Mouse (Mus musculus) ovary, postnatal 14 days (tissue): ENCODE measurements around the gene Khsrp.
"Not testable (repeated sequence)": the region's sequence is repeated elsewhere in the genome, so short reads cannot be mapped to it uniquely, and the experiment has no call there.

ENCODE experiments used
- DNase-seq: peaks from one replicate; pipeline ENCODE4 v3.0.0; 2022; ENCODE audit warnings: low spot score

Gene Khsrp

GRCm38 (mm10) chr17:57030931-57031660 is at the start of gene Khsrp:
Gene Khsrp (minus strand): TSS chr17:57031522.
- peak; percentile 33 for DNase-seq

DNA sequence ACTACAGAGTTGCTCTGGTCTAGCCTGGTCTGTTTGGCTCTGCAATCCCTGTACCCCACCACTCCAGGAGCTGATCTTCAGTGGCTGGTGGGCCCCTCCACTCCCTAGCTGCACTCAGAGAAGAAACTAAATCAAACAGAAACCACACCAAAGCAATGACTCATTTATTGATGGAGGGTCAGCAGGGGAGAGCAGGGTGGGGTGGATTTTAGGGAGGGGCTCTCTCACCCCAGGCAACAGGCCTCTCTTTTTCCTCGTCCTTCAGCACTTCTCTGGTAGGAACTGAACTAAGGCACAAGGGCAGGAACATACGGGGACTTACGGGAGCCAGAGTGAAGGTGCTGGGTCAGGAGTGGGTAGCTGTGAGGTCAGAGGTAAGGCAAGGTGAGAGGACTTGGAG is 48.6 kb upstream of the Khsrp start:
- DNase-seq = no peak

GRCm38 (mm10) chr17:57078336-57078735 is 47.0 kb upstream of the Khsrp start, which contains the start of gene Dennd1c:
Gene Dennd1c (minus strand): TSS chr17:57078514.
- no peak for DNase-seq

DNA sequence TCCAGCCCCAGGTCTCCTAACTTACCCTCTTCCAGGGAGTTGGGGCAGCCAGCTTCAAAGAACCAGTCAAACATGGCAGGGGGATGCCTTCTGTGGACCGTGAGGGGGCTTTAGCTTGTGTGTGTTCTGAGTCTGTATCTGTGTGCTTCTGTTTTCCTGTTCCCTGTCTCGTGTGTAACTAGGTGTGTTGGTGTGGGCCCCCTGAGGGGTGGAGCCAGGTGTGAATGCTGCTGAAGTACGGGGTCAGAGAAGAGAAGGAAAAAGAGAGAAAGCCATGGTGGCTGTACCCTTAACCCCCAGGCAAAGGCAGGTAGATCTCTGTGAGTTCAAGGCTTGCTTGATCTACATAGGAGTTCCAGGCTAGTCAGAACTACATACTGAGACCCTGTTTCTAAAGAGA is 45.6 kb upstream of the Khsrp start:
- no peak for DNase-seq

DNA sequence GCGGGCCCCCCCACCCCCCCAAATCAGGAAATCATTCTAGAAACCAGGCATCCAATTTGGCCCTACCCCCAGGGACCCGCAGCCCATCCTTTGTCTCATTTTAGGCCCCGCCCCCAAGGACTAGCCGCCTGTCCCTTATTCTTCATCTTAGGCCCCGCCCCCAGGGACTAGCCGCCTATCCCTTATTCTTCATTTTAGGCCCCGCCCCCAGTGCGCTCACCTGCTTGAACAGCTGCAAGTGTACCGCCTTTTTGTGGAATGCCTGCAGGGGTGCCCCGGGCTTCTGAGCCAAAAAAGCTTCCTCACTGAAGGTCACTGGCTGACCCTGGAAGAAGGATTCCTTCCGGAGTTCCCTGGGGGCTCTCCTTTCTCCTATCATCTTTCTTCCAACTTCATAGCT is 39.4 kb upstream of the Khsrp start:
- DNase-seq = no peak

DNA sequence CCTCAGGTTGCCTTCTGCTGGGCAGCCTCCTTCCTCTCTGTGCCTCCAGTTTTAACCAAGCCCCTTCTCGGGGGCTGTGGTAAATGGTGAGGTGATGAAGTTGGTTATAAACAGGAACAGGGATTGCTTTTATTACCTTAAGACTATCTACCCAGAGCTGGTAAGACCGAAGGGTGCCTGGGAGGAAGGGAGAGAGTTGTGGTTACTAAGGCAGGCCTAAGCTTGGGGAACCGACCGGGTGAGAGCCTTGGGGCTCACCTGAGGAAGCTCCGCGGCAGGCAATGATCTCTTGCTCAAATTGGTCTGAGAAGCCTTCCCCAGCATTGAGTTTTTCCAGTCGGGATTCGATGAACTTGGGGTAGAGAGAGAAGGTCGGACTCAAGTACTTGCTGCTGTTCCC is 39.0 kb upstream of the Khsrp start:
- no peak for DNase-seq

DNA sequence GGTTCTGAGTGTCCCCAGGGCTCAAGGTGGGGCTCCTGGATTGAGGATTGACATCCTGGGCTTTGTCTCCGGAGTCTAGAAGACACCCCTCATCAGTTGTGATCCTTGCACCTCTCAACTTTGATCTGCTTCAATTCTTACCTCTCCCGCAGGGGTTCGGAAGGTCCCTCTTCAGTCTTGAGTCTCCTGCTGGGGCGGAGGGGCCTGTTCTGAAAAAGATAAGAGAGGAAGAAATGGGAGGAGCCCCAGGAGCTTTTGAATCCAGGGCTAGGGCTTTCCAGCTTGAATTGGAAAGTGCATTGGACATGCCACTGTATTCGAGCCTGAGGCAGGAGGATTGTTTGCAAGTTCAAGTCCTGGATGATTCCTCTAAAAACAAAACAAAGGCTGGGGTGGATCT is 35.6 kb upstream of the Khsrp start:
- no peak for DNase-seq

DNA sequence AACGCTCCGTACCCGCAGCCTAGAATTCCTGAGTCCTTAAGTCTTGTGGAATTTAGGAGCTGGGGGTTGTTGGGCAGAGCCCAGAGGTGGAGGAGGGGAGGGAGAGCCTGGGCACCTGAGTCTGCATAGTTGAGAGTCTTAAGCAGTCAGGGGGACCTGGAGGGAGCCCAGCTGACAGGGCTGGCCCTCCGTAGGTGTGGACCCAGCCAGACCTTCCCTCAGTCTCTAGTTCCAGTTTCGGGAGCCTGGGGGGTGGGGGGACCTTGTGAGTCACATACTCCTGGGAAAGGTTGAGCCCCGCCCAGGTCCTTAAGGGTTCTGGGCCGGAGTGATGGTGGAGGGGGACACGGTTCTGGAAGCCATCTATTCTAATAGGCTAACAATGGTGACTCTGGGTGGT is 31.7 kb upstream of the Khsrp start:
- DNase-seq = no peak

GRCm38 (mm10) chr17:57062548-57062947 is 31.2 kb upstream of the Khsrp start:
- DNase-seq = no peak

DNA sequence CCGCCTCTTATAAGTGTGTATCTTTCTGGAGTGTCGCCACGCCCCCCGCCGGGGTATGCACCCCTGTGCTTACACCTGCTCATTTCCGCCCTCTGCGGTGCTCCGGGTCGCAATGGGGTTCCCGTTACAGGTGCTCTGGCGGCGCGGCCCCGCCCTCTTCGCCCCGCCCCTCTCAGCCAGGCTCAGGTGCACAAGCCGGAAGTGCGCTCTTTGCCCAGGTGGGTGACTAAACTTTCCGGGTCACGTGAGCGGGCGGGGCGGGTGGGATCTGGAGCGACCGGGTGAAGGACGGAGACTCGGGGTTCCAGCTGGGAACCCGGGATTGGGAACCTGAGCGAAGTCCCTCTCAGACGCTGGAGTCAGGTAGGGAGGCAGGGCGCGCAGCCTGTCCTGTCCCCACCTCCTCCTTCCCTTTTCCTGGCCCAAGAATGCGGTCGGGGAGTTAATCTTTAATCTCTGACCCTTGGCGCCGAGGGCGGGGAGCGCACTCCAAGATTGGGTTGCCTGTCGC is 30.7 kb upstream of the Khsrp start:
- peak; percentile 29 for DNase-seq

GRCm38 (mm10) chr17:57061069-57061468 is 29.7 kb upstream of the Khsrp start:
- no peak for DNase-seq

GRCm38 (mm10) chr17:57060231-57060801 is 29.0 kb upstream of the Khsrp start:
- peak; percentile 90 for DNase-seq

DNA sequence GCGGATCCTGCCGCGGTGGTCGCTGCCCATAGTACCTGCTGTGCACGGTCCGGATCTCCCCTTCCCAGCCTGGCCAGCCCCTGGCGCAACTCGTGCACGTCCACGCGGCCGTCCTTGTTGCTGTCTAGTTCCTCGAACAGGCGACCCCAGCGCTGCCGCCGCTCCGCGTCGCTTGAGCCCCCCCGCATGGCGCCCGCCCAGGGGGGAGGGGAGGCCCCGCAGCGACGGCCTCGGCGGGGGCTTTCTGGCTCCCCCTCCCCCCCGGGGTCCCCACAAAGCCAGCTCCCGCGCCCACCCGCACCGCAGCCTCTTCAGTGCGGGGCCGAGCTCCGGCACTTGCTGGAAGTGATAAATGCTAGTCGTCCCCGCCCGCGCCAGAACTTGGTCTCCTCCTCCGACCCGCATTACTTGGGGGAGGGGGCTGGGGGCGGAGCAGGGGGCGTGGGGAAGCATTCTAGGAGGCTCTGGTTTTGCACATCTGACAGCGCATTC is 28.2 kb upstream of the Khsrp start, which contains the start of gene Slc25a23:
Slc25a23 (minus strand) TSS at position 378 of the 492 bp plus-strand sequence.
- peak; percentile 61 for DNase-seq

- DNase-seq = no peak
Measured at GRCm38 (mm10) chr17:57058891-57059485, 27.7 kb upstream of the Khsrp start, which contains the start of gene Crb3. Gene Crb3 (plus strand): TSS chr17:57059105.

- no peak for DNase-seq
Measured at GRCm38 (mm10) chr17:57056246-57056645, 24.9 kb upstream of the Khsrp start.

DNA sequence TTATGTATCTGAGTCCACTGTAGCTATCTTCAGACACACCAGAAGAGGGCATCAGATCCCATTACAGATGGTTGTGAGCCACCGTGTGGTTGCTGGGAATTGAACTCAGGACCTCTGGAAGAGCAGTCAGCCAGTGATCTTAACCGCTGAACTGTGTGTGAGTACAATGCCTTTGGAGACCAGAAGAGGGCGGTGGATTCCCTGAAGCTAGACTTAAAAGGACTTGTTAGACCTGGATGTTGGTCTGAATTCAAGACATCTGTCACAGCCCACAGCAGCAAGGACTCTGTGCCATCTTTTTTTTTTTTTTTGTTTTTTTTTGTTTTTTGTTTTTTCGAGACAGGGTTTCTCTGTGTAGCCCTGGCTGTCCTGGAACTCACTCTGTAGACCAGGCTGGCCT is 20.4 kb upstream of the Khsrp start:
- DNase-seq = not testable (repeated sequence)

DNA sequence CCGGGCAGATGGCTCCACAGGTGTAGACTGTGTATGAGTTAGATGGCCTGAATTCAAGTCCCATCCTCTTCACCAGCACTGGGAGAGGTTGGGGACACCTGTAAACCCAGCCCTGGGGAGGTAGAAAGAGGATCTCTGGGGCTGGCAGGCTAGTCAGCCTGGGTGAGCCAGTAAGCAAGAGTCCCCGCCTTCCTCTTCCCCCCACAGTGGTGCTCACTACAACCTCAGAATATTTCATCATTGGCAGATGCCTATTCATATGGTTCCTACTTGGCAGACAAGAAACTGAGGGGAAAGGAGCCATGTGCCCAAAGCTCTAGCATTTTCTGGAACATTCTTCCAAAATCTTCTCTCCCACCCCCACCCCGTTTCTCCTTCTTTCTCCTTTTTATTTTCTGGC is 17.5 kb upstream of the Khsrp start:
- no peak for DNase-seq

DNA sequence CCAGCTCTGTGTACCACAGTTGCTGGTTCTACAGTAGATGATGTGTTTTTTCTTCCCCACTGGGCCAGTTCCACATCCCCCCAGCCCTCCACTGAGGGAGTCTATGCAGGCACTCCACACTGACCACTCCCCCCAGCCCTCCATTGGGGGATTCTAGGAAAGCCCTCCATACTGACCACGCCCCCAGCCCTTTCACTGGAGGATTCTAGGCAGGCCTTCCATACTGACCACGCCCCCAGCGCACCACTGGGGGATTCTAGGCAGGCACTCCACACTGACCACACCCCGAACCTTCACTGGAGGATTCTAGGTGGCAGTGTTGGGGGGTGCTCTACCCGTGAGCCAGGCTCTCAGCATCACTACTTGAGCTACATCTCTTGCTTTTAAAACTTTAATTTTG is 16.1 kb upstream of the Khsrp start:
- no peak for DNase-seq

DNA sequence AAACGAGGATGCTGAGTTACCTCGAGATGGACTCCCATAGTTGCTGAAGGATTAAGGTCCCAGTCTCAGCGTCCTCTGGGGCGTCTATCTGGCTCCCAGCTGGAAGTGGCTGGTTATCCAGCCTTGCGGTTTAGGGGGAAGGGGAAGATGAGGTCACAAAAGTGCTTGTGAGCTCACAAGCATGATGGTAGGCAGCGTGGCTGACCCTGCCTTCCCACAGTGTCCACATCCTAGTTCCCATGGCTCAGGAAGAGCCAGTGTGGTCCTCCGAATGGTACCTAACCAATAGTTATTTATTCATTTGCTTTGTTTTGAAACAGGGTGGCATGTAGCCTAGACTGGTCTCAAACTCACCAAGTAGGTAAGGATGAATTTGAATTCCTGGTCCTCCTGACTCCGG is 10.2 kb upstream of the Khsrp start, which contains the start of gene Slc25a41:
Slc25a41 (minus strand) TSS at position 101 of the 400 bp plus-strand sequence.
- DNase-seq = no peak

GRCm38 (mm10) chr17:57038978-57039377 is 7.7 kb upstream of the Khsrp start:
- no peak for DNase-seq

DNA sequence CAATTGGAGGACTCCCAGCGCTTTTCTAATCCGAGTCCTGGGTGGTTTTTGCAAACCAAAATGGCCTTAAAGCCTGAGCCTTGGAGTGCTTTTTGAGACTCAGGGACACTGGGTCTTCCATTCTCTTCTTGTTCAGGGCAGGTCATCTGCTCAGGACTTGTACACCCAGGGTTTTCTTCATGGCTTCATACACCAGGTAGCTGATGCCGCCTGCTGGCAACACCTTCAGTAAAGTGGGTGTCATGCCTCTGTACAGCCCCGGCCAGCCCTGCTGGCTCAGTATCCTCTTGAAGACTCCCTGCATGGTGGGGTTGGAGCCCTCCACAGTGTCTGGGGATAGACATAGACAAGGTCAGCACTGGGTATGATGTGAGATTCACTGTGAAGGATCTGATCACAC is 1.5 kb upstream of the Khsrp start:
- DNase-seq = no peak

- DNase-seq = peak; percentile 94
Measured at GRCm38 (mm10) chr17:57031661-57032420, 519 bp upstream of the Khsrp start.
